Mouse (Mus musculus) lung, embryonic 16.5 days (tissue): ENCODE measurements around the gene Plekhg1. TPM values are rescaled to one million over a fixed set of nuclear protein-coding genes. Genes with fewer than 3 reads are reported as not detected.

Source experiments
- ATAC-seq: fragments of 200-750 bp; cut with Nextera tagmentation; 2 replicates; pipeline ENCODE4 v1.8.0; 2017; ENCODE audit warnings: low read depth, mild to moderate bottlenecking, moderate library complexity
- H3K27ac ChIP-seq: fragments of 300-500 bp; sonication (generic); 2 replicates; pipeline ENCODE4 v1.5.1; 2014; ENCODE audit warnings: mild to moderate bottlenecking, control low read depth, low read length
- H3K27me3 ChIP-seq: fragments of 300-500 bp; sonication (generic); 2 replicates; pipeline ENCODE4 v1.6.1; 2014; ENCODE audit warnings: low read depth, low read length, mixed read lengths; ENCODE audit not compliant: control insufficient read depth, insufficient read depth
- H3K36me3 ChIP-seq: fragments of 300-500 bp; sonication (generic); 2 replicates; pipeline ENCODE4 v1.6.1; 2014; ENCODE audit warnings: low read length; ENCODE audit not compliant: control insufficient read depth, insufficient read depth
- H3K4me1 ChIP-seq: fragments of 300-500 bp; sonication (generic); replicated peaks from 2 replicates; pipeline ENCODE4 v1.6.1; 2014; ENCODE audit warnings: low read length, mixed read lengths; ENCODE audit not compliant: control insufficient read depth, insufficient read depth
- H3K4me2 ChIP-seq: fragments of 300-500 bp; sonication (generic); 2 replicates; pipeline ENCODE4 v1.6.1; 2014; ENCODE audit warnings: low read depth, low read length, control low read depth
- H3K4me3 ChIP-seq: fragments of 300-500 bp; sonication (generic); 2 replicates; pipeline ENCODE4 v1.5.1; 2014; ENCODE audit warnings: mild to moderate bottlenecking, low read length, control low read depth
- H3K9ac ChIP-seq: fragments of 300-500 bp; sonication (generic); 2 replicates; pipeline ENCODE4 v1.6.1; 2014; ENCODE audit warnings: low read length, control low read depth
- H3K9me3 ChIP-seq: fragments of 300-500 bp; sonication (generic); 2 replicates; pipeline ENCODE4 v1.6.1; 2016; ENCODE audit warnings: low read length; ENCODE audit not compliant: control insufficient read depth
- WGBS: fragments of 180-500 bp; shearing (Covaris S2); extraction: QIAGEN DNeasy Blood & Tissue Kit; methylation state at CpG from one replicate; pipeline ENCODE4 v1.1.7; 2014; 5-methylcytosine and 5-hydroxymethylcytosine counted together
- polyA plus RNA-seq: library from polyadenylated mRNA; unstranded; fragments of >200 nt; fragmentation: Nextera tagmentation; extraction: Ambion mirVana; gene quantifications from 2 replicates; pipeline ENCODE4 v1.2.1, GENCODE M21; 2015

Gene Plekhg1
- polyA plus RNA-seq, 1 experiment from 2014 or later: 11.9 TPM

DNA sequence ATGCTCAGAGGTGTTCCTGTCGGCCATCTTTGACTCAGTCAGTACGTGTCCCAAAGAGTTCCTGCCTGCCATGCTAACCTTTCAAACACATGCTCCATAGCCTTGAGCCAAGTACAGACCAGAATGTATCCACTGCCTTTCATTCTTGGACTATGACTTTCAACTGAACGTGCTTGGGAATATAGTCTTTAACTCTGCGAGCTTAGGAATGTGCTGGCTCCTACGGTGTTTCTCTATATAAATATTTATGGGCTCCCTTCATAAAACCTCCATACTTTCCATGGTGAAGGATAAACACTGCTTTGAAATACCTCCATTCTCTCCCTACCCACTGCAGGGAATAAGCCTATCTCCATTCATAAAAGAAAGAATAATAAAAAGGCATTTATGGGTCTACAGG, 29.0 kb downstream of the Plekhg1 start:
- H3K9ac ChIP-seq: no peak overlapping the region
- H3K27me3 ChIP-seq: no peaks in the 10 kb centered on the region
- 55% methylated on average over 5 of the region's 5 CpGs for WGBS
- H3K9me3 ChIP-seq: no peaks in the 10 kb centered on the region
- H3K27ac ChIP-seq: no peak overlapping the region
- no peak overlapping the region for H3K4me3 ChIP-seq
- no peaks in the 10 kb centered on the region for H3K36me3 ChIP-seq
- H3K4me2 ChIP-seq: no peak overlapping the region
- ATAC-seq: no peak
- H3K4me1 ChIP-seq: peaks cover 2% of the 10 kb centered on the region; the same call in 1 of the 2 replicates

DNA sequence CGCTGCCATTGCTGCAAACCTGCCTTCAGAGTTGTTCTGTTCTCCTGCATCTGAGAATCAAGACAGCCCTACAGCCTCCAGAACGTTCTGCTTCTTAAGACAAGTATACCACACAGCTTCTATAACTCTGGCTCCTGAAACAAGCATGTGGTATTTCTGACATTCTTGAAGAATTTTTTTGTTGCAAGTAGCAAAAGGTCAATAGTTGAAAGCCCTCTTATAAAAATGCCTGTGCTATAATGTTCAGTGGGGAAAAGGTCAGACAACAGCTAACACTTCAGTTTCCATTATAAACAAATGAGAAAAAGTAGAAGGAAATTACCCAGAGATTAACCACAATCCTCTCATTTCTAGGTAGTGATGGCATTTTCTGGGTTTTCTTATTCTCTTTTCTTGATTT, 34.2 kb downstream of the Plekhg1 start:
- WGBS: 54% methylated on average over 2 of the region's 2 CpGs
- no peak overlapping the region for H3K9ac ChIP-seq
- no peak overlapping the region for H3K4me2 ChIP-seq
- H3K27ac ChIP-seq: no peak overlapping the region
- 0 out of 2 replicates have a peak, but pooled peaks have one; percentile 47 for ATAC-seq
- no peaks in the 10 kb centered on the region for H3K4me1 ChIP-seq
- H3K36me3 ChIP-seq: no peaks in the 10 kb centered on the region
- H3K9me3 ChIP-seq: no peaks in the 10 kb centered on the region
- H3K27me3 ChIP-seq: no peaks in the 10 kb centered on the region
- no peak overlapping the region for H3K4me3 ChIP-seq

DNA sequence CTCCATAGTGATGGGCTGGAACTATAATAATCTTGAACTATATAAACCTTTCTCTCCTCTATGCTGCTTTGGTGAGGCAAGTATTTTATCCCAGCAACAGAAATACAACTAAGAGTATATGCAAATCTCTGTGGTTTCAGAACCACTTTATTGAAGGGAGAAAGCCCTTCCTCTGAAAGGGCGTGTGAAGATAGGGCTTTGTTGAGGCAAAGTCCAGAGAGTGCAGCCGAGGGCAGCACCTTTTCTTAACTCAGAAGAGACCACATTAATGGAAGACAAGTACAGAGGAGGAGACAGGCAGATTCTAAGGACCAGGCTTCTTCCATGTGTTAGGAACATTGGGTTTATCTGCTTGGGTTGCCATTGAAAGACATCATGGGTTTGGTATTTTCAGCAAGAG, 36.6 kb downstream of the Plekhg1 start:
- Histone ChIP-seq H3K9me3 (no peaks in the 10 kb centered on the region), H3K36me3 (no peaks in the 10 kb centered on the region), H3K27ac (no peak overlapping the region), H3K4me1 (no peaks in the 10 kb centered on the region), H3K9ac (no peak overlapping the region), H3K4me3 (no peak overlapping the region), H3K27me3 (no peaks in the 10 kb centered on the region), H3K4me2 (no peak overlapping the region)
- 84% methylated on average over 2 of the region's 2 CpGs for WGBS
- ATAC-seq: no peak

DNA sequence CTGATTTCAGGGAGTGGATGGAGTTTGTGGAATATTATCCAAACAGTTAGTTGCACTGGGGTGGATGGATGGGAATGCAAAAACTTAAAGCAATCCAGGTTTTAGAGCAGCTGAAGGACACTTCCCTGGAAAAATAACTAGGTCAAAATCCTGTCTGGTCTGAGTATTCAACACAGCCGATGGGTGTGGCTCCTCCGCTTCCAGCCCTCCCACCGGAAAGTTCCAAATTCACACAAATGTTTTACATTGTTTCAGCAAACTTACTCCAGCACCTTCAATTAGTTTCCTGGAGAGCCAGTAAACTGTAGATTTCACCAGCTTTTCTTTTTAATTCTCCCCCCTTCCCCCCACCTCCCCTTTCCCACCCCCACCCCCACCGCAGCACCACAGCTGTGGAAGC, 45.2 kb downstream of the Plekhg1 start:
- no peak overlapping the region for H3K4me2 ChIP-seq
- no peak overlapping the region for H3K9ac ChIP-seq
- ATAC-seq: no peak
- H3K27ac ChIP-seq: no peak overlapping the region
- H3K4me3 ChIP-seq: no peak overlapping the region
- peaks cover 4% of the 10 kb centered on the region; the same call in 1 of the 2 replicates for H3K4me1 ChIP-seq
- WGBS: 69% methylated on average over 4 of the region's 4 CpGs
- no peaks in the 10 kb centered on the region for H3K36me3 ChIP-seq
- H3K9me3 ChIP-seq: no peaks in the 10 kb centered on the region
- no peaks in the 10 kb centered on the region for H3K27me3 ChIP-seq

DNA sequence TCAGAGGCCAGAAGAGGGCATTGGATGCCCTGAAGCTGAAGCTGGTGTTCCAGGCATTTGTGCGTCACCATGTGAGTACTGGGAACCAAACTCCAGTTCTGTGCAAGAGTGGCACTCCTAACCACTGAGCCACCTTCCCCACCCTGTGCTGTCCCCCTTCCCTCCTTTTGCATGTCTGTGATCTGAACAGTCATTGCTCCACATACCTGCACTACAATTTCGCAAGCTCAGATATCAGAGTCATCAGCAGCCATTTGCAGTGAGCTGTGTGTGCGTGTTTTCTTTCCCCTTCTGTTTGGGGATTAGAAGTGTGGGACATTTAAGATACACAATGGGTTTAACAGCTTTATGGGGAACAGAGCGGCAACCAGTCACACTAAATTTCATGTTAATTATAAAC, 46.4 kb downstream of the Plekhg1 start:
- Histone ChIP-seq H3K4me1 (peaks cover 4% of the 10 kb centered on the region; the same call in 1 of the 2 replicates), H3K36me3 (no peaks in the 10 kb centered on the region), H3K27me3 (no peaks in the 10 kb centered on the region), H3K27ac (no peak overlapping the region), H3K4me3 (no peak overlapping the region), H3K9me3 (no peaks in the 10 kb centered on the region), H3K4me2 (no peak overlapping the region), H3K9ac (no peak overlapping the region)
- ATAC-seq: no peak
- 73% methylated on average over 4 of the region's 4 CpGs for WGBS

DNA sequence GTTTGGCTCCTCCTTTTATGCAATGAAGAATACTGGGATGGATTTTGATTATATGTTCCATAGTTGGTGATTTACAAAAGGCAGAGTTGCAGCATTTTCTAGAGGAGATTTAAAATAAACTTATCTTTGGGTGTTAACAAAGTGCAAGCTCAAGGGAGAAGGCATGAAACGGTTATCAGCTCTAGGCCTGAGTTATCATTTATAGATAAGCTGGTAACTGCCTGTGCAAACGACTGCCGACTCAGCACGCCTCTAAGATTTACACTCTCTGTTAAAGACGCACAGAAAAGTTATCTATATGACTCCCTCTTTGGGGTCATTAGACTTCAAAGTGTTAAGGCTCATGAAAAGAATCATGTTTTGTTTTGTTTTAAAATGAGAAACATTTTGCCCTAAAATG, 46.8 kb downstream of the Plekhg1 start:
- ATAC-seq: no peak
- Histone ChIP-seq H3K27ac (no peak overlapping the region), H3K36me3 (no peaks in the 10 kb centered on the region), H3K9ac (no peak overlapping the region), H3K27me3 (no peaks in the 10 kb centered on the region), H3K4me1 (peaks cover 4% of the 10 kb centered on the region; the same call in 1 of the 2 replicates), H3K4me3 (no peak overlapping the region), H3K9me3 (no peaks in the 10 kb centered on the region), H3K4me2 (no peak overlapping the region)
- WGBS: 26% methylated on average over 5 of the region's 5 CpGs

DNA sequence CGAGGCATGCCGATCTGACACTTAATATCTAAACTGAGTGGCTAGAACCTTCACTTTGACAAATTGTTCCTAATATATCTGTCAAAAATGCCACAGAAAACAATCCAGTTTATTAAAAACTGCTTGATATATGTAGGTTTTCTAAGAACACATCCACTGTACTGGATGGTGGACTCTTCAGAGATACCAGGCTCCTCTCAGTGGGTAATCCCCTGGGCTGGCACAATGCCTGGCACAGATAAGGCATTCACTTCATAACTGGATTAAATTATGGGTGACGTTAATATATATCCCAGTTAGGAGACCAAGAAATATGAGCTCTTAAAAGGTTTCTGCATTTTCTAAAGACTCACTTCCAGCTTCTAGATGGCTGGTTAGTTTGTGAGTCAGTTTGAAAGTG, 53.7 kb downstream of the Plekhg1 start:
- H3K9me3 ChIP-seq: no peaks in the 10 kb centered on the region
- H3K4me3 ChIP-seq: no peak overlapping the region
- H3K4me1 ChIP-seq: no peaks in the 10 kb centered on the region
- no peak for ATAC-seq
- H3K36me3 ChIP-seq: no peaks in the 10 kb centered on the region
- no peak overlapping the region for H3K4me2 ChIP-seq
- no peaks in the 10 kb centered on the region for H3K27me3 ChIP-seq
- H3K27ac ChIP-seq: no peak overlapping the region
- H3K9ac ChIP-seq: no peak overlapping the region
- WGBS: 59% methylated on average over 3 of the region's 3 CpGs

DNA sequence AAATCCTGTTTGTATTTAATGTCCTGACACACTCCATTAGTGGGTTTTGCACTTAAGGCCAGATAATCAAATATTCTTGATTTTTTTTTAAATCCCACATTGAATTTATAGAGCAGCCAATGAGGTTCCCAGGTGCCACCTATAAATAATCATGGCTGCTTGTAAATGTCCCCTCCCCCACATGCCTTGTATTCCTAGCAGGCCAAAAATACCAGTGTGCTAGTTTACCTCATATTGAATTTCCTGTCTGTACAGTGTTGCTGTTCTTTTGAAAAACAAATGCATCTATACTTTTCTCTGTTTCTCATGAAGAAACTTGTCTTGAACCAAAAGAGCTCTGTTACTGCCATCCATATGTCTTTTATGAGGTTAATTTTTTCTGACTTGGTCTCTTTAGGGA, 59.3 kb downstream of the Plekhg1 start:
- no peaks in the 10 kb centered on the region for H3K36me3 ChIP-seq
- H3K9ac ChIP-seq: no peak overlapping the region
- no peaks in the 10 kb centered on the region for H3K4me1 ChIP-seq
- H3K27me3 ChIP-seq: no peaks in the 10 kb centered on the region
- ATAC-seq: no peak
- H3K27ac ChIP-seq: no peak overlapping the region
- no peak overlapping the region for H3K4me3 ChIP-seq
- H3K4me2 ChIP-seq: no peak overlapping the region
- no peaks in the 10 kb centered on the region for H3K9me3 ChIP-seq

DNA sequence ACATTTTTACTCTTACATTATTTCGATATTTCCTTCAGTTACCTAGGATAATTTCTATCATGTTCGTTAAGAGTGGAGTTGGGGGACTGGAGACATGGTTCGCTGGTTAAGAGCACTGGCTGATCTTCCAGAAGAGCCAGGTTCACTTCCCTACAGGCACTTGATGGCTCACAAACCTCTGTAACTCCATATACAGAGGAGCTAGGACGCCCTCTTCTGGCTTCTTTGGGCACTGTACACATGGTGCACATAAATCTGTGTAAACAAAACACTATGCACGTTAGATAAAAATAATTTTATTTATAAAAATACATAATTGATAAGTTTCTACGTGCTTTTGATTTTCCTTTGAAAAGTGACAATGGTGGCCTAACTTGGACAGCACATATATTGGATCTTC, 61.1 kb downstream of the Plekhg1 start:
- WGBS: 73% methylated on average over 6 of the region's 6 CpGs

DNA sequence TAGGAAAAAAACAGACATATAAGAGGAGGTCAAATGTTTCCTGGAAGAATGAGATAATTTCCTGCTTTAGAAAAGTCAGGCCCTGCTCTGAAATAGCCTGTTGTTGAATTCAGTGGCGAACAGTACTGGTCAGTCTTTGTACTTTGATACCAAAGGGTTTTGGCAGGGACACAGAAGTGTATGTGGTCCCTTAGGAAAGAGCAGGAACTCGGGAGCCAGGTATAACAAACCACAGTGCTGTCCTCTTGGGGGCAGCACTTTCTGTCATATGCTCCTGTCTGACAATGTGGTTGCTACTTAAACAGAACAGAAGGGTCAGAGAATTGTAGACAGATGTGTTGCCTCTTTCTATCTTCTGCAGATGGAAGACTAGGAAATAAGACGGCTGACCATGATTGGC, 65.2 kb downstream of the Plekhg1 start:
- no peak overlapping the region for H3K4me3 ChIP-seq
- H3K9me3 ChIP-seq: no peaks in the 10 kb centered on the region
- H3K4me2 ChIP-seq: no peak overlapping the region

More for the DNA sequence above, 61.1 kb downstream of the Plekhg1 start:
- Histone ChIP-seq H3K9ac (no peak overlapping the region), H3K27me3 (no peaks in the 10 kb centered on the region), H3K36me3 (no peaks in the 10 kb centered on the region), H3K27ac (no peak overlapping the region), H3K4me2 (no peak overlapping the region), H3K4me1 (no peaks in the 10 kb centered on the region), H3K9me3 (no peaks in the 10 kb centered on the region), H3K4me3 (no peak overlapping the region)
- ATAC-seq: no peak

More for the DNA sequence above, 65.2 kb downstream of the Plekhg1 start:
- Histone ChIP-seq H3K4me1 (no peaks in the 10 kb centered on the region), H3K9ac (no peak overlapping the region), H3K27ac (no peak overlapping the region), H3K36me3 (no peaks in the 10 kb centered on the region), H3K27me3 (no peaks in the 10 kb centered on the region)
- WGBS: 46% methylated on average over 3 of the region's 3 CpGs
- no peak for ATAC-seq
